Mouse (Mus musculus) MEL (cell line): Measurements from ENCODE around the gene Stag1.

Source experiments
- CTCF ChIP-seq, 3 experiments: IDR thresholded peaks in 2 of 3; conservative IDR thresholded peaks in 1 of 3; 2 replicates each; pipeline ENCODE4 v1.5.1; 2011 to 2012; ENCODE audit warnings: low read length in 3 of 3, low read depth in 2 of 3, mild to moderate bottlenecking in 2 of 3, improper control_type of control experiment in 1 of 3, inconsistent platforms in 1 of 3, mixed read lengths in 1 of 3, moderate library complexity in 1 of 3; ENCODE audit not compliant: control insufficient read depth in 1 of 3, insufficient read depth in 1 of 3, poor library complexity in 1 of 3, severe bottlenecking in 1 of 3
- EP300 ChIP-seq, 2 experiments: IDR thresholded peaks; 2 replicates each; pipeline ENCODE4 v1.6.1; 2011; ENCODE audit warnings: improper control_type of control experiment in 2 of 2, low read length in 2 of 2, low read depth in 1 of 2, mild to moderate bottlenecking in 1 of 2
- JUND ChIP-seq: IDR thresholded peaks from 2 replicates; pipeline ENCODE4 v1.6.1; 2011; ENCODE audit warnings: low read depth, mild to moderate bottlenecking, improper control_type of control experiment, low read length
- KAT2A ChIP-seq: conservative IDR thresholded peaks from 2 replicates; pipeline ENCODE4 v1.6.1; 2012; ENCODE audit warnings: low read depth, low read length, improper control_type of control experiment, inconsistent platforms
- MAFK ChIP-seq: IDR thresholded peaks from 2 replicates; pipeline ENCODE4 v1.6.1; 2011; ENCODE audit warnings: low read depth, mild to moderate bottlenecking, low read length, improper control_type of control experiment, borderline replicate concordance
- MAX ChIP-seq: IDR thresholded peaks from 2 replicates; pipeline ENCODE4 v1.6.1; 2011; ENCODE audit warnings: low read length, improper control_type of control experiment
- MYB ChIP-seq: IDR thresholded peaks from 2 replicates; pipeline ENCODE4 v1.6.1; 2011; ENCODE audit warnings: mild to moderate bottlenecking, low read depth, low read length, improper control_type of control experiment
- NRF1 ChIP-seq: IDR thresholded peaks from 2 replicates; pipeline ENCODE4 v1.6.1; 2014; ENCODE audit warnings: low read depth, mild to moderate bottlenecking, inconsistent platforms, low read length, improper control_type of control experiment, moderate library complexity; ENCODE audit not compliant: poor library complexity, insufficient read depth, severe bottlenecking
- POLR2A ChIP-seq, 2 experiments: IDR thresholded peaks; 2 replicates each; pipeline ENCODE4 v1.6.1; 2011 to 2012; ENCODE audit warnings: low read length in 2 of 2, mild to moderate bottlenecking in 2 of 2, control low read depth in 1 of 2, improper control_type of control experiment in 1 of 2, low read depth in 1 of 2, moderate library complexity in 1 of 2; ENCODE audit not compliant: control insufficient read depth in 1 of 2, insufficient read depth in 1 of 2, poor library complexity in 1 of 2
- POLR2AphosphoS5 ChIP-seq: IDR thresholded peaks from 2 replicates; pipeline ENCODE4 v1.6.1; 2012; ENCODE audit warnings: low read depth, borderline replicate concordance, mild to moderate bottlenecking, inconsistent platforms, low read length, moderate library complexity, mixed read lengths
- ZC3H11A ChIP-seq: IDR thresholded peaks from 2 replicates; pipeline ENCODE4 v1.6.1; 2012; ENCODE audit warnings: low read depth, mild to moderate bottlenecking, inconsistent platforms, low read length, improper control_type of control experiment

DNA sequence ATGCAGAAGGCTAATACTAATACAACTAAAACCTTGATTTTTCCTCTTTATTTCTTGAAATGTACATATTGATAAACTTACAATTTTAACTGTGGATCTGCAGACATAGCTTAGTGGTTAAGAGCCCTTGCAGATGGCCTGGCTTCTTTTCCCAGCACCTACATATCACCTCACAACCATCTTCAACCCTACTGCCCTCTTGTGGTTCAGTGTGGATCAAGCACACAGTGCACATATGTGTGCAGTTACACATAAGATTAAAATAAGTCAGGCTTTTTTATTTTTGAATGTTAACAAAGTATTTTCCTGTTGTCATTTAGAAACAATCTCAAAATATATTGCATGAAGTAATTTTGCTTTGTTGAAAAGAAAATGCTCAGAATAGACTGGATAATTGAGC lies 312.8 kb downstream of the Stag1 start:
- TF ChIP-seq CTCF (IDR thresholded peaks at IDR 0.05 in 2 of 3, conservative IDR thresholded peaks at IDR 0.05 in 1 of 3; ENCODE audit: control insufficient read depth in 1 of 3, insufficient read depth in 1 of 3, low read depth in 2 of 3, low read length in 3 of 3, poor library complexity in 1 of 3, severe bottlenecking in 1 of 3) (peak; percentile 51 to 78 (median 54)), POLR2A (IDR thresholded peaks at IDR 0.05; ENCODE audit: control insufficient read depth in 1 of 2, insufficient read depth in 1 of 2, low read depth in 1 of 2, low read length in 2 of 2, poor library complexity in 1 of 2) (no peak), ZC3H11A (peak; percentile 66), EP300 (IDR thresholded peaks at IDR 0.05; ENCODE audit: low read depth in 1 of 2, low read length in 2 of 2) (no peak), MYB (no peak), KAT2A (no peak), MAFK (no peak), JUND (no peak), POLR2AphosphoS5 (no peak), NRF1 (no peak), MAX (no peak)
